Mouse (Mus musculus): Measurements from ENCODE around the gene Kpna1.

- no peak for TF ChIP-seq CTCF (IDR thresholded peaks at IDR 0.05 in 2 of 3, conservative IDR thresholded peaks at IDR 0.05 in 1 of 3; ENCODE audit: control insufficient read depth in 1 of 3, insufficient read depth in 1 of 3, low read depth in 2 of 3, low read length in 3 of 3, poor library complexity in 1 of 3, severe bottlenecking in 1 of 3)
- TF ChIP-seq MAZ (IDR thresholded peaks at IDR 0.05; ENCODE audit: low read depth, low read length), result no peak
- no peak for TF ChIP-seq UBTF (IDR thresholded peaks at IDR 0.05; ENCODE audit: borderline replicate concordance, insufficient read depth, low read depth, low read length)
- TF ChIP-seq KAT2A (conservative IDR thresholded peaks at IDR 0.05; ENCODE audit: low read depth, low read length), result no peak
- TF ChIP-seq JUND (IDR thresholded peaks at IDR 0.05; ENCODE audit: low read depth, low read length), result no peak
- no peak for TF ChIP-seq GABPA (IDR thresholded peaks at IDR 0.05; ENCODE audit: low read depth, low read length)
- no peak for TF ChIP-seq MAX (IDR thresholded peaks at IDR 0.05; ENCODE audit: low read length)
- TF ChIP-seq ZC3H11A (IDR thresholded peaks at IDR 0.05; ENCODE audit: low read depth, low read length), result no peak
- no peak for TF ChIP-seq ETS1 (IDR thresholded peaks at IDR 0.05; ENCODE audit: low read depth, low read length)
- no peak for TF ChIP-seq CHD2 (IDR thresholded peaks at IDR 0.05; ENCODE audit: low read length)
- no peak for TF ChIP-seq BHLHE40 (IDR thresholded peaks at IDR 0.05; ENCODE audit: borderline replicate concordance, low read depth, low read length)
- TF ChIP-seq POLR2A (IDR thresholded peaks at IDR 0.05; ENCODE audit: control insufficient read depth in 1 of 2, insufficient read depth in 1 of 2, low read depth in 1 of 2, low read length in 2 of 2, poor library complexity in 1 of 2), result no peak
- TF ChIP-seq TCF12 (IDR thresholded peaks at IDR 0.05; ENCODE audit: low read depth, low read length), result no peak
- no peak for TF ChIP-seq ZMIZ1 (IDR thresholded peaks at IDR 0.05; ENCODE audit: low read depth, low read length)
These were observed 29.8 kb downstream of the Kpna1 start for GRCm38 (mm10) chr16:36008396-36008795.
